Comparison of ENCODE assay signal across 18 mouse cellular contexts in the genomic region with DNA sequence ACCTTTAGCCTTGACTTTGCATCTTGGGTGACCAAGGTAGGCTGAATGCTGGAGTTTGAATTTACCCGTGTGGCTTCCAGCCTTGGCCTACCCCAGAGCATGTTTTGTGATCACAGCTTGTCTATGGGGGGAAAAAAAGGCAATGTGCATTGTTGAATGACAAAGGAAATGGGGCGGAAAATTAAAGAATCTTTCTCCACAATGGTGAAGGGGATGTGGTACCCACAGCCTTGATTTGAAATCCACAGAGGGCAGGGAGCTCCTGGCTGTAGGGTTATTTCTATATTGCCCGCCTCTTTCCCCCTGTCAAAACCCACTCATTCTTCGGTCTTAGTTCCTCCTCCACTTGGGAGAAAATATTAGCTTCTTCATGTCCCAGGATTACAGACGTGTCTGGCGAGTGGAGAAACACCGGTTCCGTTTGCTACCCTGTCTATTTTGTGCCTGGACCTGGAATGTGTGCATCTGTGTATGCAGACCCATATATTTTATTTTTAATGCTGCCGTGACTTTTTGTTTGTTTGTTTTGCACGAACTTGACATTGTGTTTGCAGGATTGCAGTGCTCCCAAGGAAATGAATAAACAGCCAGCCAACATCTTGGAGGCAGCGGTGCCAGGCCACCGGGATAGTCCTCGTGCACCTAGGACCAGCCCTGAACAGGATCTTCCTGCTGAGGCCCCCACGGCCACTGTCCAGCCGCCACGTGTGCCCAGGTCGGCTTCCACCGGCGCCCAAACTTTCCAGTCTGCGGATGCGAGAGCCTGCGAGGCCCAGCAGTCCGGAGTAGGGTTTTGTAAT. TPM values are rescaled to one million over a fixed set of nuclear protein-coding genes. Genes with fewer than 3 reads are reported as not detected.
DNase-seq lines count a peak whose midpoint lies in the region; ATAC-seq and TF ChIP-seq lines count a peak whose summit lies in the region.
"Had no signal": no experiment of that assay in that cellular context is flagged by ENCODE, and none has a peak within 500 bp of the region (broad histone marks: within the 10 kb centered on the region; RNA-seq: fewer than 3 reads in every experiment).

No protein-coding gene starts in this region.

- H3K27ac ChIP-seq in hindbrain, embryonic 15.5 days (replicated peaks) = peak overlapping the region; percentile 81
- no peak overlapping the region for H3K27ac ChIP-seq in midbrain, postnatal 0 days (ENCODE audit: low read depth, low read length)
- H3K27ac ChIP-seq: embryonic facial prominence, embryonic 15.5 days; limb, embryonic 12.5 days had no signal

- no peak for TF ChIP-seq CTCF in E14TG2a.4 (conservative IDR thresholded peaks at IDR 0.05; ENCODE audit: low read length)
- TF ChIP-seq CTCF in midbrain, postnatal 0 days (IDR thresholded peaks at IDR 0.05) = no peak

- H3K27me3 ChIP-seq in E14TG2a.4 (ENCODE audit: insufficient read depth, low read length) = peaks cover 95% of the 10 kb centered on the region
- H3K27me3 ChIP-seq in hindbrain, embryonic 15.5 days = peaks cover 64% of the 10 kb centered on the region
- H3K27me3 ChIP-seq in midbrain, postnatal 0 days (ENCODE audit: insufficient read depth, low read length) = peaks cover 70% of the 10 kb centered on the region

- H3K36me3 ChIP-seq in E14TG2a.4 (ENCODE audit: insufficient read depth, low read length) = no peaks in the 10 kb centered on the region
- no peaks in the 10 kb centered on the region for H3K36me3 ChIP-seq in hindbrain, embryonic 15.5 days
- no peaks in the 10 kb centered on the region for H3K36me3 ChIP-seq in midbrain, postnatal 0 days (ENCODE audit: insufficient read depth, low read length)
- H3K36me3 ChIP-seq: embryonic facial prominence, embryonic 15.5 days; limb, embryonic 12.5 days had no signal

- peaks cover 3% of the 10 kb centered on the region; the same call in 1 of the 2 replicates for H3K9me3 ChIP-seq in E14TG2a.4 (ENCODE audit: low read length)
- H3K9me3 ChIP-seq in hindbrain, embryonic 15.5 days = no peaks in the 10 kb centered on the region
- no peaks in the 10 kb centered on the region for H3K9me3 ChIP-seq in midbrain, postnatal 0 days (ENCODE audit: low read length)
- H3K9me3 ChIP-seq: embryonic facial prominence, embryonic 15.5 days; limb, embryonic 12.5 days had no signal

- peak overlapping the region; percentile 47 for H3K9ac ChIP-seq in hindbrain, embryonic 15.5 days
- H3K9ac ChIP-seq in midbrain, postnatal 0 days (replicated peaks; ENCODE audit: low read length, poor library complexity, severe bottlenecking) = no peak overlapping the region
- H3K9ac ChIP-seq: embryonic facial prominence, embryonic 15.5 days; limb, embryonic 12.5 days had no signal

- no peak for ATAC-seq in hindbrain, embryonic 15.5 days (ENCODE audit: low FRiP score, low read depth)
- ATAC-seq in midbrain, postnatal 0 days (ENCODE audit: low FRiP score) = no peak

- DNase-seq in embryo, embryonic 10.5 days (ENCODE audit: low spot score) = peak; percentile 46
- DNase-seq in embryo, embryonic 11 days = no peak
- no peak for DNase-seq in midbrain, postnatal 0 days (ENCODE audit: low spot score)
- DNase-seq in lung, postnatal 25 days (ENCODE audit: low spot score) = no peak
- DNase-seq in cerebellum, adult 18-20 months = no peak
- no peak for DNase-seq in layer of hippocampus, adult 9-11 months
- DNase-seq: cerebellum, adult 9-11 months; right cerebral cortex, adult 18-20 months; thymus, postnatal 4 days had no signal

- H3K4me1 ChIP-seq in E14TG2a.4 (replicated peaks; ENCODE audit: low read depth, low read length) = peaks cover 70% of the 10 kb centered on the region
- H3K4me1 ChIP-seq in hindbrain, embryonic 15.5 days (replicated peaks) = peaks cover 18% of the 10 kb centered on the region
- H3K4me1 ChIP-seq in midbrain, postnatal 0 days (ENCODE audit: insufficient read depth, low read length) = no peaks in the 10 kb centered on the region

- H3K4me3 ChIP-seq in E14TG2a.4 (replicated peaks; ENCODE audit: low read length) = peak overlapping the region; percentile 68
- peak overlapping the region; percentile 38 for H3K4me3 ChIP-seq in hindbrain, embryonic 15.5 days
- peak overlapping the region; percentile 10 for H3K4me3 ChIP-seq in midbrain, postnatal 0 days (ENCODE audit: low read depth, low read length)
- H3K4me3 ChIP-seq: embryonic facial prominence, embryonic 15.5 days; limb, embryonic 12.5 days had no signal

- WGBS in hindbrain, embryonic 15.5 days = 3% methylated on average over 23 of the region's 23 CpGs
- 3% methylated on average over 23 of the region's 23 CpGs for WGBS in midbrain, postnatal 0 days

- peak overlapping the region; percentile 56 for H3K4me2 ChIP-seq in hindbrain, embryonic 15.5 days
- H3K4me2 ChIP-seq in midbrain, postnatal 0 days (ENCODE audit: low read depth, low read length, poor library complexity, severe bottlenecking) = peak overlapping the region; percentile 28
- H3K4me2 ChIP-seq: embryonic facial prominence, embryonic 15.5 days; limb, embryonic 12.5 days had no signal

RNA-seq across cellular contexts. Expression of a gene that starts 1.4 kb away (rescaled TPM):
- 10.7 and 11.5 TPM in 2 replicates for polyA plus RNA-seq in hindbrain, embryonic 15.5 days (2015; fragmentation: Nextera tagmentation; extraction: Ambion mirVana)
- 2.7 and 6.6 TPM in 2 replicates for total RNA-seq in midbrain, postnatal 0 days (2014; rRNA removed)
- polyA plus RNA-seq in midbrain, postnatal 0 days (2015; fragmentation: Nextera tagmentation; extraction: Ambion mirVana) = 0.22 and 0.36 TPM in 2 replicates
- total RNA-seq: megakaryocyte progenitor cell, adult 5-6 weeks had no signal
- polyA plus RNA-seq: embryonic facial prominence, embryonic 15.5 days; heart, embryonic 16.5 days; intestine, embryonic 14.5 days; limb, embryonic 12.5 days; liver, embryonic 16.5 days; spleen, adult 2 months had no signal

Comparison
In these comparisons a context has a peak if more than half of its experiments do, and no peak if none do; other contexts are left out.
1. H3K4me3 ChIP-seq: peak in every context shown above with its lines; median percentile 68 in E14TG2a.4; 38 in hindbrain, embryonic 15.5 days; 10 in midbrain, postnatal 0 days.